Mouse (Mus musculus) lung, embryonic 15.5 days (tissue): Measurements from ENCODE around the gene Bcl9l. TPM values are rescaled to one million over a fixed set of nuclear protein-coding genes. Genes with fewer than 3 reads are reported as not detected.
A peak's percentile ranks its signal among the peaks of the same experiment; 100 is the strongest.
"Not testable (repeated sequence)": the region's sequence is repeated elsewhere in the genome, so short reads cannot be mapped to it uniquely, and the experiment has no call there.

Experiments used
- ATAC-seq: fragments of 200-750 bp; cut with Nextera tagmentation; 2 replicates; pipeline ENCODE4 v1.8.0; 2017; ENCODE audit warnings: moderate number of reproducible peaks, borderline replicate concordance; ENCODE audit not compliant: low FRiP score, low TSS enrichment; ENCODE audit errors: extremely low read depth
- H3K27ac ChIP-seq: fragments of 300-500 bp; sonication (generic); 2 replicates; pipeline ENCODE4 v1.5.1; 2015; ENCODE audit warnings: moderate library complexity, mild to moderate bottlenecking, inconsistent platforms
- H3K27me3 ChIP-seq: fragments of 300-500 bp; sonication (generic); 2 replicates; pipeline ENCODE4 v1.6.1; 2015; ENCODE audit warnings: inconsistent platforms
- H3K36me3 ChIP-seq: fragments of 300-500 bp; sonication (generic); 2 replicates; pipeline ENCODE4 v1.6.1; 2015; ENCODE audit warnings: inconsistent platforms
- H3K4me1 ChIP-seq: fragments of 300-500 bp; sonication (generic); 2 replicates; pipeline ENCODE4 v1.6.1; 2015; ENCODE audit warnings: inconsistent platforms
- H3K4me2 ChIP-seq: fragments of 300-500 bp; sonication (generic); 2 replicates; pipeline ENCODE4 v1.6.1; 2015; ENCODE audit warnings: inconsistent platforms, mild to moderate bottlenecking, moderate library complexity
- H3K4me3 ChIP-seq: fragments of 300-500 bp; sonication (generic); 2 replicates; pipeline ENCODE4 v1.5.1; 2015; ENCODE audit warnings: mild to moderate bottlenecking, inconsistent platforms
- H3K9ac ChIP-seq: fragments of 300-500 bp; sonication (generic); 2 replicates; pipeline ENCODE4 v1.6.1; 2015; ENCODE audit warnings: inconsistent platforms
- H3K9me3 ChIP-seq: fragments of 300-500 bp; sonication (generic); 2 replicates; pipeline ENCODE4 v1.6.1; 2016; ENCODE audit warnings: inconsistent platforms
- WGBS: fragments of 180-500 bp; shearing (Covaris S2); methylation state at CpG from one replicate; pipeline ENCODE4 v1.1.7; 2015; 5-methylcytosine and 5-hydroxymethylcytosine counted together
- polyA plus RNA-seq: library from polyadenylated mRNA; unstranded; fragments of >200 nt; fragmentation: Nextera tagmentation; extraction: Ambion mirVana; gene quantifications from 2 replicates; pipeline ENCODE4 v1.2.1, GENCODE M21; 2015

The Bcl9l gene
- polyA plus RNA-seq: 17.1 and 17.3 TPM in 2 replicates

- Histone ChIP-seq H3K4me2 (peak within 1 kb of the TSS; percentile 81), H3K4me1 (peaks cover 53% of the 10 kb centered on the region), H3K27ac (peak within 1 kb of the TSS; percentile 95), H3K27me3 (no peaks in the 10 kb centered on the region), H3K4me3 (peak within 1 kb of the TSS; percentile 96), H3K36me3 (no peaks in the 10 kb centered on the region), H3K9me3 (no peaks in the 10 kb centered on the region), H3K9ac (peak within 1 kb of the TSS; percentile 99)
- WGBS: 1% methylated on average over 31 of the region's 31 CpGs
- ATAC-seq: peak; percentile 52; the same call in 1 of the 2 replicates
Measured at GRCm38 (mm10) chr9:44482552-44482951, at the start of gene Bcl9l. Bcl9l (plus strand) TSS chr9:44482825.

GRCm38 (mm10) chr9:44435747-44436146, 46.9 kb upstream of the Bcl9l start:
- Histone ChIP-seq H3K36me3 (no peaks in the 10 kb centered on the region), H3K27ac (no peak overlapping the region), H3K4me1 (no peaks in the 10 kb centered on the region), H3K9ac (no peak overlapping the region), H3K9me3 (no peaks in the 10 kb centered on the region), H3K4me3 (no peak overlapping the region), H3K27me3 (no peaks in the 10 kb centered on the region), H3K4me2 (no peak overlapping the region)
- 79% methylated on average over 6 of the region's 6 CpGs for WGBS
- ATAC-seq: no peak

- Histone ChIP-seq H3K4me3 (no peak within 1 kb of the TSS), H3K27ac (no peak within 1 kb of the TSS), H3K9ac (no peak within 1 kb of the TSS), H3K4me2 (no peak within 1 kb of the TSS), H3K36me3 (no peaks in the 10 kb centered on the region), H3K9me3 (no peaks in the 10 kb centered on the region), H3K4me1 (no peaks in the 10 kb centered on the region), H3K27me3 (no peaks in the 10 kb centered on the region)
- WGBS: 61% methylated on average over 19 of the region's 19 CpGs
- ATAC-seq: no peak
Measured at GRCm38 (mm10) chr9:44440961-44441360, 41.7 kb upstream of the Bcl9l start, which contains the start of gene Foxr1. Foxr1 (minus strand) TSS chr9:44441136.

DNA sequence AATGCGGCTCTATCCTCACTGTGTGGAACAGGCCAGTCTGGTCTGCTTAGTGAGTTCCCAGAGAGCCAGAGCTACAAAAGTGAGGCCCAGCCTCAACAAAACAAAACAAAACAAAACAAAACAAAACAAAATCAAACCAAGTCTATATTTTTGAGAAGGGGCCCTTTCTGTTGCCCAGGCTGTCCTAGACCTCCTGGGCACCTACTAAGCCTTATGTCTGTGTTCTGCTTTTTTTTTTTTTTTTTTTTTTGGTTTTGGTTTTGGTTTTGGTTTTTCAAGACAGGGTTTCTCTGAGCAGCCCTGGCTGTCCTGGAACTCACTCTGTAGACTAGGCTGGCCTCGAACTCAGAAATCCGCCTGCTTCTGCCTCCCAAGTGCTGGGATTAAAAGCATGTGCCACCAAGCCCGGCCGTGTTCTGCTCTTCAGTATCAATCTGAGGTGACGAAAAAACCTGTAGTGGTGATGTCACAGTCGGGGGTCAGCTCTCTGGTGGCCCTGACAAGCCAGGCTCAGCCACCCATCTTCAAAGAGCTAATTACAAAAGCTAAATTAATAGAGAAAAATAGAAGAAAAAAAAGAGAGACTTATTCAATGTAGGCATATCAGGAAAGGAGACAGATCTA, 38.1 kb upstream of the Bcl9l start:
- not testable (repeated sequence) for H3K9me3 ChIP-seq, H3K27me3 ChIP-seq, H3K27ac ChIP-seq, H3K9ac ChIP-seq, ATAC-seq, H3K4me3 ChIP-seq, H3K36me3 ChIP-seq, H3K4me1 ChIP-seq, H3K4me2 ChIP-seq
- 77% methylated on average over 7 of the region's 7 CpGs for WGBS

- no peak overlapping the region for H3K4me3 ChIP-seq
- no peak overlapping the region for H3K4me2 ChIP-seq
- H3K27ac ChIP-seq: no peak overlapping the region
- H3K36me3 ChIP-seq: no peaks in the 10 kb centered on the region
- peaks cover 6% of the 10 kb centered on the region for H3K27me3 ChIP-seq
- H3K9ac ChIP-seq: no peak overlapping the region
- H3K4me1 ChIP-seq: 0 out of 2 replicates have a peak, but pooled peaks cover 7% of the 10 kb centered on the region
- no peaks in the 10 kb centered on the region for H3K9me3 ChIP-seq
- no peak for ATAC-seq
Measured at GRCm38 (mm10) chr9:44450387-44450786, 32.2 kb upstream of the Bcl9l start.

DNA sequence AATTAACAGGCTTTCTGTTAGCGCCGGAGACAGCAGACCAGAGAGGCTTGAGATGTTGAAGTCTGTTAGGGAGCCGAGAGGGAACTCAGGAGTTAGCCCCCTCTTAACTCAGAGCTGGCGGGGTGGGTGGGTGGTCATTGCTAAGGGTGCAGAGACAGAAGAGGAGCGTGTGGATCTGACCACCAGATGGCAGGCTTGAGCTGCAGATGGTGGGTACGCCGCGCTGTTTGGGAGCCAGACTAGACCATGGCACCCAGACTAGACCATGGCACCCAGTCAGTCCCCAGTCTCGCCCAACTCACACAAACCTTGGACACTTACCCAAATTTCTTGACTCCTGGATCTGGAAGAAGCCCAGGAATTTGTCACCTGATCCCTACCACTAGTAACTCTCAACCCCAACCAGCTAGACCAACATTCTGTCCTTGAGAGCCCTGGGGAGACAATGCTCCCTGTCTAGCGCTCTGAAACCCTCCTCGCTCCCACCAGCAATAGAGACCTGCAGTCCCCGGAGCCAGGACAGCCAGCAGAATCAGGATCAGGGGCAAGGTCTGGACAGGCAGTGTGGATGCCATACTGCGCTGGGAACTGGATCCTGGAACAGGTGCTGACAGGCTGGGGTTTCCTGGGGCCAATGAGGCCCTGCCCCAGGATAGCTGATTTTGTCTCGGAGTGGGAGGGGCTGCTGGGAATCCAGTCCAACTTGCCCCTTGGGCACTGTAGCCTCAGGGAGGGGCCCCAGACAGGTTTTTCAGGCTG, 28.3 kb upstream of the Bcl9l start:
- Histone ChIP-seq H3K4me1 (0 out of 2 replicates have a peak, but pooled peaks cover 7% of the 10 kb centered on the region), H3K27me3 (peaks cover 11% of the 10 kb centered on the region), H3K4me3 (no peak overlapping the region), H3K36me3 (no peaks in the 10 kb centered on the region), H3K9me3 (no peaks in the 10 kb centered on the region), H3K4me2 (peak overlapping the region; percentile 10; the same call in 1 of the 2 replicates), H3K9ac (no peak overlapping the region), H3K27ac (no peak overlapping the region)
- ATAC-seq: peak; percentile 76
- WGBS: 8% methylated on average over 14 of the region's 14 CpGs

- no peaks in the 10 kb centered on the region for H3K9me3 ChIP-seq
- no peak within 1 kb of the TSS for H3K4me3 ChIP-seq
- no peak within 1 kb of the TSS for H3K9ac ChIP-seq
- 0 out of 2 replicates have a peak, but pooled peaks have one; percentile 5 for ATAC-seq
- H3K27ac ChIP-seq: no peak within 1 kb of the TSS
- WGBS: 23% methylated on average over 4 of the region's 4 CpGs
- H3K4me2 ChIP-seq: peak within 1 kb of the TSS; percentile 10; the same call in 1 of the 2 replicates
- 0 out of 2 replicates have a peak, but pooled peaks cover 7% of the 10 kb centered on the region for H3K4me1 ChIP-seq
- H3K27me3 ChIP-seq: peaks cover 11% of the 10 kb centered on the region
- no peaks in the 10 kb centered on the region for H3K36me3 ChIP-seq
Measured at GRCm38 (mm10) chr9:44454891-44455220, 27.8 kb upstream of the Bcl9l start, which contains the start of gene Upk2. Upk2 (minus strand) TSS chr9:44454976.

DNA sequence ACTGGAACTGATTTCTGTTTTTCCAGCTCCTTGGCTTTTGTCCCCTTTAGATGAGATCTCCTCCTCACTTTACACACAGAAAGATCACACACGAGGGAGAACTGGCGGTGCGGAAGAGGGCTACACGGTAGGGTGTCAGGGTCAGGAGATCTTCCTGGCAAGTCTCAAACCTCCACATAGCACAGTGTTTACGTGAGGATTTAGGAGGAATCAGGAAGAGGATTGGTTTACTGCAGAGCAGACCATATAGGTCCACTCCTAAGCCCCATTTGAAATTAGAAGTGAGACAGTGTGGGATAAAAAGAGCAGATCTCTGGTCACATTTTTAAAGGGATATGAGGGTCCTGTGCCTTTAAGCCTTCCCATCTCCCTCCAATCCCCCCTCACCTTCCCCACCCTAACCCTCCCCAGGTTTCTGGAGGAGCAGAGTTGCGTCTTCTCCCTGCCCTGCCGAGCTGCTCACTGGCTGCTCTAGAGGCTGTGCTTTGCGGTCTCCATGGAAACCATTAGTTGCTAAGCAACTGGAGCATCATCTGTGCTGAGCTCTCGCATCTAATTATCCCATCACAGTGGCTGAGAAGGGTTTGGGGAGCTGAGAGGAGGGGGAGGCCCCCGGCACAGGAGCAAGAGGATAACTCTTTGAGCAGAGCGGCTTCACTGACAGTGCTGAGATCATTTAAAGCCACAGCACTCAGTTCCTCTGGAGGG, 25.4 kb upstream of the Bcl9l start:
- Histone ChIP-seq H3K27ac (no peak overlapping the region), H3K9ac (no peak overlapping the region), H3K36me3 (no peaks in the 10 kb centered on the region), H3K27me3 (peaks cover 11% of the 10 kb centered on the region), H3K4me1 (0 out of 2 replicates have a peak, but pooled peaks cover 7% of the 10 kb centered on the region), H3K4me3 (no peak overlapping the region), H3K9me3 (no peaks in the 10 kb centered on the region), H3K4me2 (no peak overlapping the region)
- ATAC-seq: no peak
- 9% methylated on average over 11 of the region's 11 CpGs for WGBS

DNA sequence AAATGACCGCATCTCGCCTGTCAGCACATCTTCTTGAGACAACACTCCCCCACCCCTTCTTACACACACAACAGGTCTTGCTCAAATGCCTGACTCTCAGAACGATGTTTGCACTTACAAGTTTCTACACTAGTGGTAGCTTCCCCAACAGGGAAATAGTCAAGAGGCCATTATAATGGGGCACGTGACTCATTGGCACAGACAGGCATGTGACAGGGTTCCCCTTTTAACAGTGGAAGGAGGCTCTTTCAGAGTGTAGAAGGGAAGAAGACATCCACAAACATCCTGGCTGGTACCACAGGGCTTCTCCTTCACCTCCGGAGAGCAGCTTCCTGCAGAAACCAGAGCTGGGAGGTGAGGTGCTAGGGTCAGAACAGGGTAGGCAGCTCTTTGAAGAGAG, 20.7 kb upstream of the Bcl9l start:
- ATAC-seq: no peak
- no peaks in the 10 kb centered on the region for H3K9me3 ChIP-seq

GRCm38 (mm10) chr9:44468224-44468623, 14.4 kb upstream of the Bcl9l start:
- 49% methylated on average over 7 of the region's 7 CpGs for WGBS
- Histone ChIP-seq H3K9ac (no peak overlapping the region), H3K4me1 (no peaks in the 10 kb centered on the region), H3K27ac (no peak overlapping the region), H3K9me3 (no peaks in the 10 kb centered on the region), H3K27me3 (no peaks in the 10 kb centered on the region), H3K4me2 (no peak overlapping the region), H3K36me3 (no peaks in the 10 kb centered on the region), H3K4me3 (no peak overlapping the region)
- no peak for ATAC-seq

More for the DNA sequence above, 20.7 kb upstream of the Bcl9l start:
- H3K27ac ChIP-seq: no peak overlapping the region
- H3K9ac ChIP-seq: no peak overlapping the region
- no peaks in the 10 kb centered on the region for H3K36me3 ChIP-seq
- no peak overlapping the region for H3K4me2 ChIP-seq
- 55% methylated on average over 5 of the region's 5 CpGs for WGBS
- H3K27me3 ChIP-seq: peaks cover 5% of the 10 kb centered on the region; the same call in 1 of the 2 replicates
- no peak overlapping the region for H3K4me3 ChIP-seq
- H3K4me1 ChIP-seq: no peaks in the 10 kb centered on the region

DNA sequence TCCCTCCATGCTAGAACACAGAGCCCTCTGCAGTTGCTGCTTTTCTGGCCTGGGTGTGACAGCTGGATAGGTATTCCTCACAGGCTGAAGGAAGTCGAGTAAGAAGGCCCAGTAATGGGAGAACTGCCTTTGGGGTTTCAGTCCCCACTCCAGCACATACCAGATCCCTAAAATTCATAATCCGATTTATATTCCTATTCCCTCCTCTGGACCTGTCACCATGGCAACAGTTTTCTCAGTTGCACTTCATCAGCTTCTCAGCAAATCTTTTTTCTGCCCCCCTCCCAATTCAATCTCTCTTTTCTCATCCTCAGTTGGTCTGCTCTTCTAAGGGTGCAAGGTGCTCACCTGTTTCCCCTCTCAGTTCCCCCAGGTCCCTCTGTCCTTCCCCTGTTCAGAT, 13.8 kb upstream of the Bcl9l start:
- Histone ChIP-seq H3K4me1 (no peaks in the 10 kb centered on the region), H3K9me3 (no peaks in the 10 kb centered on the region), H3K27me3 (no peaks in the 10 kb centered on the region), H3K27ac (no peak overlapping the region), H3K36me3 (no peaks in the 10 kb centered on the region), H3K9ac (no peak overlapping the region), H3K4me3 (no peak overlapping the region), H3K4me2 (no peak overlapping the region)
- 40% methylated on average over 2 of the region's 2 CpGs for WGBS
- ATAC-seq: no peak

GRCm38 (mm10) chr9:44473184-44473583, 9.4 kb upstream of the Bcl9l start:
- H3K9ac ChIP-seq: no peak overlapping the region
- H3K4me1 ChIP-seq: peaks cover 10% of the 10 kb centered on the region
- no peaks in the 10 kb centered on the region for H3K27me3 ChIP-seq
- no peak overlapping the region for H3K4me2 ChIP-seq
- ATAC-seq: no peak
- WGBS: 47% methylated on average over 3 of the region's 3 CpGs
- no peak overlapping the region for H3K4me3 ChIP-seq
- no peak overlapping the region for H3K27ac ChIP-seq
- H3K36me3 ChIP-seq: no peaks in the 10 kb centered on the region
- H3K9me3 ChIP-seq: no peaks in the 10 kb centered on the region
